Comparison of ENCODE assay signal across 8 mouse cellular contexts in the genomic region with DNA sequence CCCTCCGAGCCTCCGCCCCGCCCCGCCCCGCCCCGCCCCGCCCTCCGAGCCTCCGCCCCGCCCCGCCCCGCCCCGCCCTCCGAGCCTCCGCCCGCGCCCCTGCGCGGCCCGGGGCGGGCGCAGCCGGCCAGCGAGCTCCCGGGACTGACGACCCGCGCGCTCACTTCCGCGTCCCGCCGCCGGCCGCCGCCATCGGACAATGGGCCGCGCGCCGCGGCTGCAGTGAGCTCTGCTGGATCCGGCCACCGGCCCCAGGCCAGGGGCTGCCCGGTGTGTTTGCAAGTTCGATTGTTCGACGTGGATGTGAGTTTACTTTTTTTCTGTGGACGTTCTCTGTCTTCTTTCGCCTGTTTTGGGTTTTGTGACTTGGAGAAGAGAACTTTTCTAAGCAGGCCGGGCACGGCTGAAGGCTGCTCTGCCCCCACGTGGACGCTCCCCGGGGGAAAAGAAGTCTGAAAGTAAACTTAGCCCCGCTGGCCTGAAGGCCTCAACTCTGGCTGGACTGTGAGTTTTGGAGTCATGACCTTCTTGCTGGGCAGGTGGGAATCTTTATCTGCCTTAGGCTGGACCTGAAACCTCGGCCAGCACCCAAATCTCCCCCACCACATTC. TPM values are rescaled to one million over a fixed set of nuclear protein-coding genes. Genes with fewer than 3 reads are reported as not detected.
DNase-seq lines count a peak whose midpoint lies in the region; ATAC-seq and TF ChIP-seq lines count a peak whose summit lies in the region.

A gene (plus strand): TSS at position 121 of the 610 bp plus-strand sequence.

- no peaks in the 10 kb centered on the region for H3K9me3 ChIP-seq in MEL (replicated peaks; ENCODE audit: insufficient read depth, low read length)
- no peaks in the 10 kb centered on the region for H3K9me3 ChIP-seq in forebrain, embryonic 16.5 days (ENCODE audit: control insufficient read depth, low read length)
- no peaks in the 10 kb centered on the region for H3K9me3 ChIP-seq in hindbrain, embryonic 10.5 days

- H3K27ac ChIP-seq in MEL (ENCODE audit: control insufficient read depth, low read depth, low read length): peak within 1 kb of the TSS; percentile 66
- peak within 1 kb of the TSS; percentile 24; the same call in 1 of the 2 replicates for H3K27ac ChIP-seq in forebrain, embryonic 16.5 days (ENCODE audit: low read length)
- H3K27ac ChIP-seq in hindbrain, embryonic 10.5 days: peak within 1 kb of the TSS; percentile 90
- peak within 1 kb of the TSS; percentile 68 for H3K27ac ChIP-seq in macrophage

- peak; percentile 77 to 87 for TF ChIP-seq POLR2A in MEL (IDR thresholded peaks at IDR 0.05; ENCODE audit: control insufficient read depth in 1 of 2, insufficient read depth in 1 of 2, low read depth in 1 of 2, low read length in 2 of 2, poor library complexity in 1 of 2)

- peak within 1 kb of the TSS; percentile 58 for H3K4me2 ChIP-seq in forebrain, embryonic 16.5 days (ENCODE audit: low read length)

- peaks cover 11 to 38% of the 10 kb centered on the region in 2 experiments for H3K4me1 ChIP-seq in MEL (ENCODE audit: control insufficient read depth in 1 of 2, insufficient read depth in 2 of 2, low read length in 2 of 2)
- H3K4me1 ChIP-seq in forebrain, embryonic 16.5 days (replicated peaks; ENCODE audit: control insufficient read depth, insufficient read depth, low read length): peaks cover 26% of the 10 kb centered on the region
- H3K4me1 ChIP-seq in hindbrain, embryonic 10.5 days (replicated peaks): peaks cover 60% of the 10 kb centered on the region

- TF ChIP-seq RAD21 in MEL (IDR thresholded peaks at IDR 0.05; ENCODE audit: low read depth, low read length): no peak

- 0% methylated on average over 48 of the region's 57 CpGs for WGBS in forebrain, embryonic 16.5 days
- under 1% methylated on average over 57 of the region's 57 CpGs for WGBS in hindbrain, embryonic 10.5 days
- WGBS in macrophage (ENCODE audit: missing documents): under 1% methylated on average over 53 of the region's 57 CpGs

- TF ChIP-seq CTCF in MEL (IDR thresholded peaks at IDR 0.05 in 2 of 3, conservative IDR thresholded peaks at IDR 0.05 in 1 of 3; ENCODE audit: control insufficient read depth in 1 of 3, insufficient read depth in 1 of 3, low read depth in 2 of 3, low read length in 3 of 3, poor library complexity in 1 of 3, severe bottlenecking in 1 of 3): 0 out of 6 replicates have a peak, but pooled peaks of 1 of the 3 experiments have one; percentile 8

- H3K4me3 ChIP-seq in MEL (ENCODE audit: control insufficient read depth in 1 of 2, insufficient read depth in 1 of 2, low read depth in 2 of 2, low read length in 2 of 2): peak within 1 kb of the TSS; percentile 74 to 92
- H3K4me3 ChIP-seq in forebrain, embryonic 16.5 days (replicated peaks; ENCODE audit: low read length): peak within 1 kb of the TSS; percentile 67
- peak within 1 kb of the TSS; percentile 74 for H3K4me3 ChIP-seq in hindbrain, embryonic 10.5 days
- peak within 1 kb of the TSS; percentile 65 for H3K4me3 ChIP-seq in macrophage (ENCODE audit: inconsistent target)

- no peak for TF ChIP-seq EP300 in MEL (IDR thresholded peaks at IDR 0.05; ENCODE audit: low read depth in 1 of 2, low read length in 2 of 2)

- H3K36me3 ChIP-seq in MEL (ENCODE audit: control insufficient read depth in 1 of 2, insufficient read depth in 2 of 2, low read length in 2 of 2) (peaks cover 0 to 37% of the 10 kb centered on the region in 2 experiments; a peak in 2 of 4 replicates), macrophage (ENCODE audit: inconsistent target) (peaks cover 13% of the 10 kb centered on the region; the same call in 1 of the 2 replicates)
- H3K36me3 ChIP-seq in forebrain, embryonic 16.5 days (ENCODE audit: control insufficient read depth, insufficient read depth): no peaks in the 10 kb centered on the region
- peaks cover 41% of the 10 kb centered on the region for H3K36me3 ChIP-seq in hindbrain, embryonic 10.5 days

- no peaks in the 10 kb centered on the region for H3K27me3 ChIP-seq in MEL (ENCODE audit: control insufficient read depth in 1 of 2, insufficient read depth in 2 of 2, low read length in 2 of 2)
- no peaks in the 10 kb centered on the region for H3K27me3 ChIP-seq in forebrain, embryonic 16.5 days (replicated peaks; ENCODE audit: control insufficient read depth, insufficient read depth, low read length)
- no peaks in the 10 kb centered on the region for H3K27me3 ChIP-seq in hindbrain, embryonic 10.5 days (ENCODE audit: insufficient read depth, poor library complexity, severe bottlenecking)

- peaks cover 49% of the 10 kb centered on the region for H3K79me2 ChIP-seq in MEL (ENCODE audit: control insufficient read depth, insufficient read depth, low read length, poor library complexity)
- peaks cover 45% of the 10 kb centered on the region for H3K79me2 ChIP-seq in macrophage (ENCODE audit: inconsistent target)

- DNase-seq in MEL (ENCODE audit: low read depth, low spot score): peak; percentile 69
- DNase-seq in cerebellum, adult 11 months: peak; percentile 50
- peak; percentile 83 for DNase-seq in hindbrain, embryonic 10.5 days (ENCODE audit: low spot score)
- peak; percentile 51 to 68 for DNase-seq in layer of hippocampus, postnatal 10 days (ENCODE audit: low spot score in 2 of 2)
- DNase-seq in right cerebral cortex, adult 2 months (ENCODE audit: low spot score in 2 of 2): peak; percentile 19 to 41
- DNase-seq in urinary bladder, postnatal 36 days (ENCODE audit: low spot score in 2 of 2): peak; percentile 55 to 69

- H3K9ac ChIP-seq in MEL (ENCODE audit: control insufficient read depth, low read depth, low read length, poor library complexity, severe bottlenecking): peak within 1 kb of the TSS; percentile 99
- H3K9ac ChIP-seq in forebrain, embryonic 16.5 days (replicated peaks; ENCODE audit: low read depth, low read length): peak within 1 kb of the TSS; percentile 58

- peak; percentile 76 for ATAC-seq in forebrain, embryonic 16.5 days

TF ChIP-seq in MEL, 35 proteins besides CTCF, POLR2A, EP300 and RAD21 (continues in another document):
- TF ChIP-seq ZNF384 (IDR thresholded peaks at IDR 0.05; ENCODE audit: low read depth, low read length) (no peak), TAL1 (IDR thresholded peaks at IDR 0.05; ENCODE audit: low read length) (no peak), MAZ (IDR thresholded peaks at IDR 0.05; ENCODE audit: low read depth, low read length) (no peak), NELFE (IDR thresholded peaks at IDR 0.05; ENCODE audit: low read depth, low read length) (peak; percentile 60), ZMIZ1 (IDR thresholded peaks at IDR 0.05; ENCODE audit: low read depth, low read length) (no peak), MYB (IDR thresholded peaks at IDR 0.05; ENCODE audit: low read depth, low read length) (no peak), HCFC1 (IDR thresholded peaks at IDR 0.05; ENCODE audit: low read depth, low read length) (peak; percentile 49; the same call in 1 of the 2 replicates), MAX (IDR thresholded peaks at IDR 0.05; ENCODE audit: low read length) (peak; percentile 61), MXI1 (IDR thresholded peaks at IDR 0.05; ENCODE audit: low read depth, low read length) (peak; percentile 77), MAFK (IDR thresholded peaks at IDR 0.05; ENCODE audit: borderline replicate concordance, low read depth, low read length) (no peak), RCOR1 (IDR thresholded peaks at IDR 0.05; ENCODE audit: low read depth, low read length) (no peak), POLR2AphosphoS2 (IDR thresholded peaks at IDR 0.05; ENCODE audit: low read length) (no peak), GATA1 (IDR thresholded peaks at IDR 0.05; ENCODE audit: low read depth, low read length) (no peak), MYC (IDR thresholded peaks at IDR 0.05; ENCODE audit: low read depth, low read length) (peak; percentile 60; the same call in 1 of the 2 replicates), CHD2 (IDR thresholded peaks at IDR 0.05; ENCODE audit: low read length) (no peak), ZC3H11A (IDR thresholded peaks at IDR 0.05; ENCODE audit: low read depth, low read length) (no peak), ETS1 (IDR thresholded peaks at IDR 0.05; ENCODE audit: low read depth, low read length) (no peak), BHLHE40 (IDR thresholded peaks at IDR 0.05; ENCODE audit: borderline replicate concordance, low read depth, low read length) (no peak), GABPA (IDR thresholded peaks at IDR 0.05; ENCODE audit: low read depth, low read length) (no peak), TBP (IDR thresholded peaks at IDR 0.05; ENCODE audit: low read depth, low read length) (peak; percentile 36; the same call in 1 of the 2 replicates), SIN3A (IDR thresholded peaks at IDR 0.05; ENCODE audit: low read length) (peak; percentile 66; the same call in 1 of the 2 replicates), SMC3 (IDR thresholded peaks at IDR 0.05; ENCODE audit: low read depth, low read length) (no peak), USF2 (IDR thresholded peaks at IDR 0.05; ENCODE audit: borderline replicate concordance in 1 of 2, insufficient read depth in 1 of 2, low read depth in 1 of 2, low read length in 2 of 2) (no peak), MEF2A (IDR thresholded peaks at IDR 0.05; ENCODE audit: extremely low read depth, insufficient replicate concordance, low read depth, low read length, poor library complexity, severe bottlenecking) (no peak), E2F4 (IDR thresholded peaks at IDR 0.05; ENCODE audit: borderline replicate concordance, low read depth, low read length) (no peak), ELF1 (IDR thresholded peaks at IDR 0.05; ENCODE audit: low read depth, low read length) (peak; percentile 69), USF1 (IDR thresholded peaks at IDR 0.05; ENCODE audit: low read depth, low read length) (0 out of 2 replicates have a peak, but pooled peaks have one; percentile 5), UBTF (IDR thresholded peaks at IDR 0.05; ENCODE audit: borderline replicate concordance, insufficient read depth, low read depth, low read length) (0 out of 2 replicates have a peak, but pooled peaks have one; percentile 51)

RNA-seq across cellular contexts. Expression of the gene that starts here (rescaled TPM):
- 32.0 and 37.5 TPM in 2 replicates for total RNA-seq in MEL (2012; rRNA removed)
- polyA plus RNA-seq in MEL (2012; ENCODE audit: insufficient read depth in 1 of 2, insufficient read length in 2 of 2, low read depth in 1 of 2, low replicate concordance in 2 of 2, missing spikeins in 1 of 2) (10 to 100 TPM in 1 of 2 experiments, not detected in 1; 32.6 TPM), macrophage (2018) (20.9 to 28.1 TPM (median 21.2 TPM) in 3 replicates)
- 15.8 and 18.1 TPM in 2 replicates for polyA plus RNA-seq in forebrain, embryonic 16.5 days (2015; fragmentation: Nextera tagmentation; extraction: Ambion mirVana)
- 49.0 and 53.1 TPM in 2 replicates for polyA plus RNA-seq in hindbrain, embryonic 10.5 days (2016; fragmentation: Nextera tagmentation; extraction: Ambion mirVana)
- total RNA-seq in layer of hippocampus, postnatal 10 days (2021): 10 to 100 TPM in 1 of 2 experiments, 1 to 10 TPM in 1; 9.6 to 13.5 TPM
- total RNA-seq in macrophage (2018; cell fraction: chromatin; rRNA removed): 100 to 1,000 TPM in 1 of 26 experiments, 10 to 100 TPM in 25; 22.7 to 137 (median 49.9) TPM
- 10 to 100 TPM; 15.5 to 31.1 (median 23.3) TPM for total RNA-seq in macrophage (2018; cell fraction: cytosol; rRNA removed)
- total RNA-seq in macrophage (2018; cell fraction: nucleus; rRNA removed): 10 to 100 TPM; 22.8 to 70.3 (median 34.9) TPM

Comparison
In these comparisons a context has a peak if more than half of its experiments do, and no peak if none do; other contexts are left out.
1. Peak in every context shown above with its lines: DNase-seq, ATAC-seq, H3K4me3 ChIP-seq and H3K27ac ChIP-seq.
2. DNase-seq: peak in every context shown above with its lines; median percentile 83 in hindbrain, embryonic 10.5 days; 69 in MEL; 62 in urinary bladder, postnatal 36 days; 60 in layer of hippocampus, postnatal 10 days; 50 in cerebellum, adult 11 months; 30 in right cerebral cortex, adult 2 months.
3. H3K27ac ChIP-seq: peak in every context shown above with its lines; median percentile 90 in hindbrain, embryonic 10.5 days; 68 in macrophage; 66 in MEL; 24 in forebrain, embryonic 16.5 days.